Mouse (Mus musculus): ENCODE results near the gene Arhgef7.

GRCm38 (mm10) chr8:11704716-11705420 lies 22.7 kb upstream of the Arhgef7 start:
- no peak for TF ChIP-seq GATA1 (IDR thresholded peaks at IDR 0.05; ENCODE audit: borderline replicate concordance, low read length)
- TF ChIP-seq FLI1 (IDR thresholded peaks at IDR 0.05; ENCODE audit: low read length), result no peak
